Mouse (Mus musculus) intestine, embryonic 16.5 days (tissue): ENCODE results near the gene Afp. TPM values are rescaled to one million over a fixed set of nuclear protein-coding genes. Genes with fewer than 3 reads are reported as not detected.

Experiments
- ATAC-seq: fragments of 200-750 bp; cut with Nextera tagmentation; 2 replicates; pipeline ENCODE4 v1.8.0; 2017; ENCODE audit warnings: moderate TSS enrichment, moderate library complexity
- H3K27ac ChIP-seq: fragments of 300-500 bp; sonication (generic); 2 replicates; pipeline ENCODE4 v1.5.1; 2014; ENCODE audit warnings: mild to moderate bottlenecking, low read length
- H3K27me3 ChIP-seq: fragments of 300-500 bp; sonication (generic); replicated peaks from 2 replicates; pipeline ENCODE4 v1.6.1; 2014; ENCODE audit warnings: low read length, control low read depth, mixed read lengths; ENCODE audit not compliant: control insufficient read depth, insufficient read depth
- H3K36me3 ChIP-seq: fragments of 300-500 bp; sonication (generic); 2 replicates; pipeline ENCODE4 v1.6.1; 2014; ENCODE audit warnings: low read length, control low read depth; ENCODE audit not compliant: control insufficient read depth, insufficient read depth
- H3K4me1 ChIP-seq: fragments of 300-500 bp; sonication (generic); 2 replicates; pipeline ENCODE4 v1.6.1; 2014; ENCODE audit warnings: low read length, control low read depth, mixed read lengths; ENCODE audit not compliant: control insufficient read depth, insufficient read depth
- H3K4me2 ChIP-seq: fragments of 300-500 bp; sonication (generic); 2 replicates; pipeline ENCODE4 v1.6.1; 2014; ENCODE audit warnings: low read depth, low read length, control low read depth
- H3K4me3 ChIP-seq: fragments of 300-500 bp; sonication (generic); 2 replicates; pipeline ENCODE4 v1.5.1; 2014; ENCODE audit warnings: mild to moderate bottlenecking, low read length
- H3K9ac ChIP-seq: fragments of 300-500 bp; sonication (generic); 2 replicates; pipeline ENCODE4 v1.6.1; 2014; ENCODE audit warnings: low read depth, low read length
- H3K9me3 ChIP-seq: fragments of 300-500 bp; sonication (generic); 2 replicates; pipeline ENCODE4 v1.6.1; 2016; ENCODE audit warnings: low read length, control low read depth; ENCODE audit not compliant: control insufficient read depth
- WGBS: fragments of 180-500 bp; shearing (Covaris S2); extraction: QIAGEN DNeasy Blood & Tissue Kit; methylation state at CpG from one replicate; pipeline ENCODE4 v1.1.7; 2014; 5-methylcytosine and 5-hydroxymethylcytosine counted together
- polyA plus RNA-seq: library from polyadenylated mRNA; unstranded; fragments of >200 nt; fragmentation: Nextera tagmentation; extraction: Ambion mirVana; gene quantifications from 2 replicates; pipeline ENCODE4 v1.2.1, GENCODE M21; 2015

The Afp gene
- polyA plus RNA-seq, 1 experiment from 2014 or later = 328 TPM

- Histone ChIP-seq H3K4me2 (no peak overlapping the region), H3K27ac (no peak overlapping the region), H3K36me3 (no peaks in the 10 kb centered on the region), H3K9ac (no peak overlapping the region), H3K4me1 (no peaks in the 10 kb centered on the region), H3K4me3 (no peak overlapping the region), H3K27me3 (no peaks in the 10 kb centered on the region), H3K9me3 (no peaks in the 10 kb centered on the region)
- peak; percentile 52; the same call in 1 of the 2 replicates for ATAC-seq
- 6% methylated on average over 6 of the region's 6 CpGs for WGBS
Measured at GRCm38 (mm10) chr5:90500714-90501113, 10.2 kb downstream of the Afp start.

DNA sequence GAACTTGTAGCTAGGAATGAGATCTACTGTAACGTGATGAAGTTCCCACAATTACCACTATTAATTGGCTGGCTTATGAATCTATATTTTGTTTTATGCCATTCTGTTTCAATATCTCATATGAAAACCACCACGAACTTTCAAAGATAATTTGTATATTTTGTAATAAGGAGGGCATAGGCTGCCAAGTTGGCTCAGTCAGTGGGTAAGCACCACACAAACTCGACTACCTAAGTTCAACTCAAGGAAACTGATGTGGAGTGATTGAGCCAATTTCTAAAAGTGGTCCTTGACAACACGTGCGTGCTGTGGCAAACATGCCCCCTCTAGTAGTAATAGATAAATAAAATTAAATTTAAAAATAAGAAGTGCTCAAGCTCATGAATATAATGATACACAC, 11.2 kb downstream of the Afp start:
- no peak for ATAC-seq

GRCm38 (mm10) chr5:90504742-90505141, 14.2 kb downstream of the Afp start:
- H3K4me2 ChIP-seq = no peak overlapping the region
- H3K36me3 ChIP-seq = no peaks in the 10 kb centered on the region
- no peaks in the 10 kb centered on the region for H3K9me3 ChIP-seq
- H3K4me3 ChIP-seq = no peak overlapping the region
- ATAC-seq = no peak
- no peak overlapping the region for H3K27ac ChIP-seq
- WGBS = 72% methylated on average over 11 of the region's 11 CpGs
- H3K9ac ChIP-seq = no peak overlapping the region
- H3K4me1 ChIP-seq = no peaks in the 10 kb centered on the region
- no peaks in the 10 kb centered on the region for H3K27me3 ChIP-seq

More for the DNA sequence above, 11.2 kb downstream of the Afp start:
- Histone ChIP-seq H3K9me3 (no peaks in the 10 kb centered on the region), H3K4me2 (no peak overlapping the region), H3K27ac (no peak overlapping the region), H3K36me3 (no peaks in the 10 kb centered on the region), H3K4me1 (no peaks in the 10 kb centered on the region), H3K4me3 (no peak overlapping the region), H3K9ac (no peak overlapping the region), H3K27me3 (no peaks in the 10 kb centered on the region)
- WGBS = 86% methylated on average over 5 of the region's 5 CpGs

- Histone ChIP-seq H3K4me1 (no peaks in the 10 kb centered on the region), H3K9ac (no peak overlapping the region), H3K36me3 (no peaks in the 10 kb centered on the region), H3K27ac (no peak overlapping the region), H3K9me3 (no peaks in the 10 kb centered on the region), H3K4me2 (no peak overlapping the region), H3K27me3 (no peaks in the 10 kb centered on the region), H3K4me3 (no peak overlapping the region)
- WGBS = 74% methylated on average over 2 of the region's 2 CpGs
- ATAC-seq = no peak
Measured at GRCm38 (mm10) chr5:90506507-90506906, 16.0 kb downstream of the Afp start.

- Histone ChIP-seq H3K4me2 (no peak overlapping the region), H3K36me3 (no peaks in the 10 kb centered on the region), H3K9ac (no peak overlapping the region), H3K27ac (no peak overlapping the region), H3K9me3 (no peaks in the 10 kb centered on the region), H3K4me1 (no peaks in the 10 kb centered on the region), H3K4me3 (no peak overlapping the region), H3K27me3 (no peaks in the 10 kb centered on the region)
- no peak for ATAC-seq
- 61% methylated on average over 13 of the region's 13 CpGs for WGBS
Measured at GRCm38 (mm10) chr5:90507411-90507949, 16.9 kb downstream of the Afp start.

GRCm38 (mm10) chr5:90509828-90510592, 19.5 kb downstream of the Afp start:
- Histone ChIP-seq H3K27me3 (no peaks in the 10 kb centered on the region), H3K27ac (no peak overlapping the region), H3K4me1 (no peaks in the 10 kb centered on the region), H3K9me3 (no peaks in the 10 kb centered on the region), H3K9ac (no peak overlapping the region), H3K4me2 (no peak overlapping the region), H3K4me3 (no peak overlapping the region), H3K36me3 (no peaks in the 10 kb centered on the region)
- WGBS = 88% methylated on average over 5 of the region's 5 CpGs
- ATAC-seq = no peak

DNA sequence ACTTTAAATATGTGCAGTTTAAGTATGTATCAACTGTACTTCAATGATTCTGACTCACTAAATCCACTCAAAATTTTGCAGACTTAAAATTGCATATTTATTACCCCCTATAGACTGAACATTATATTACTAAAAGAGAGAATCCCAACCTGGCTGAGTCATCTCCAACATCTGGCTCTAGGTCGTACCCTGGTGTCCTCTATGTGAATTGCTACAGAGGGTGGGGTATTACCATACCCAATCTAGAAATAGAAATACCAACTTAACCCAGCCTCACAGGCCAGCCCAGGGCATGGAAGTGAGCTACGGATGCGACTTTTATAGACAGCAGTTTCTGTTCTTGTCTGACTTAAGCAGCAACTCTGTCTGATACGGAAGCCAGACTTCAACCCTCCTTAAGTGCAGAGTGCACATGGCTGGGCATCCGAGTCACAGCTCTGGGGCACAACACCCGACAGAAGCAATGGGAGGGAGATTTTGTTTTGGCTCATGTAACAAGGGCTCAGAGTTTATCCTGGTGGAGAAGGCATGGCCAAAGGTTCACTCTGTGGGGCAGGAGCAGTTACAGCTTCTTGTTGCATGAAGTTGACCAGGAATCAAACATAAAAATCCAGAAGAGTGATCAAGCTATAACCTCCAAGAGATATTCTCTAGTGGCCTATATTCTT, 21.9 kb downstream of the Afp start:
- WGBS = 85% methylated on average over 6 of the region's 6 CpGs
- Histone ChIP-seq H3K9ac (no peak overlapping the region), H3K9me3 (no peaks in the 10 kb centered on the region), H3K4me1 (no peaks in the 10 kb centered on the region), H3K4me3 (no peak overlapping the region), H3K4me2 (no peak overlapping the region), H3K27me3 (no peaks in the 10 kb centered on the region), H3K36me3 (no peaks in the 10 kb centered on the region), H3K27ac (no peak overlapping the region)
- no peak for ATAC-seq

GRCm38 (mm10) chr5:90515561-90515960, 25.0 kb downstream of the Afp start:
- ATAC-seq = no peak

GRCm38 (mm10) chr5:90518356-90519100, 28.0 kb downstream of the Afp start, which contains the start of gene Afm:
Gene Afm (plus strand): TSS chr5:90518932.
- Histone ChIP-seq H3K4me3 (peak within 1 kb of the TSS; percentile 16; the same call in 1 of the 2 replicates), H3K9me3 (no peaks in the 10 kb centered on the region), H3K36me3 (no peaks in the 10 kb centered on the region), H3K9ac (no peak within 1 kb of the TSS), H3K27ac (peak within 1 kb of the TSS; percentile 84), H3K4me2 (peak within 1 kb of the TSS; percentile 32), H3K4me1 (no peaks in the 10 kb centered on the region), H3K27me3 (no peaks in the 10 kb centered on the region)
- peak; percentile 91 for ATAC-seq
- WGBS = 46% methylated on average over 6 of the region's 6 CpGs

More at GRCm38 (mm10) chr5:90515561-90515960, 25.0 kb downstream of the Afp start:
- WGBS = 82% methylated on average over 6 of the region's 6 CpGs
- no peaks in the 10 kb centered on the region for H3K4me1 ChIP-seq
- no peak overlapping the region for H3K27ac ChIP-seq
- H3K27me3 ChIP-seq = no peaks in the 10 kb centered on the region
- H3K4me2 ChIP-seq = no peak overlapping the region
- no peaks in the 10 kb centered on the region for H3K36me3 ChIP-seq
- no peaks in the 10 kb centered on the region for H3K9me3 ChIP-seq
- no peak overlapping the region for H3K4me3 ChIP-seq
- no peak overlapping the region for H3K9ac ChIP-seq
